ENCODE assay signal across 15 mouse cellular contexts in the genomic region with DNA sequence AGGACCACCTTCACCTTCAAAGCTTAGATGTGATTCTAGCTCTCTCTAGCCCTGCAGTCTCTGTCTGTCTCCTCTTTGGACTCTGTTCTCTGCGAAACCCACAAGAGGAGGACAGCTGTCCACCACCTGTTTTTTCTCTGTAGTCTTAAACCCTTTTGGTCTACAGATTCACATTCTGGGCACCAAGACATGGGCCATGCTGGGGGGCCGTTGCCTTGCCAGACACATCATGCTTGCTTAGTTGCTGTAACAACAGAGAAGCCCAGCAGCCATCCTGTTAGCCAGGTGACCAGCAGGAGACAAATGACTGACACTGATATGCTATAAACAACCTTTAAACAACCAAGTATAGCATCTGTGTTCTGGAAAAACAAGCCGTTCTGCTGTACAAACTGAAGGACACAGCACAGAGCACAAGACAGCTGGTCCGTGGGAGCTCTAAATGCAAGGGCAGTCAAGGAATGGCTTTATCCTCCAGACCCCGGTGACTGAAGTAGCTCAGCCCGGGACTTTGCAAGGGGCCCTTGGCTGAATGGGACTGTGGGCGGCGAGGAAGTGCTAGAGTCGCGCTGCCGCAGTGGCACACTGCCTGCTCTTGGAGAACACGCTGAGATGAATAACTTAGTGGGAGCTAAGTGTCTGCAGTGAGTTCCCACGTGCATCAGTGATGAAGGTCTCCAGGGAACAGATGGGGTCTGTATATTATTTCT. TPM values are rescaled to one million over a fixed set of nuclear protein-coding genes. Genes with fewer than 3 reads are reported as not detected.
DNase-seq lines count a peak whose midpoint lies in the region; ATAC-seq lines count a peak whose summit lies in the region.
"Had no signal": no experiment of that assay in that cellular context is flagged by ENCODE, and none has a peak within 500 bp of the region (broad histone marks: within the 10 kb centered on the region; RNA-seq: fewer than 3 reads in every experiment).

No protein-coding gene starts in this region.

- peaks cover 11% of the 10 kb centered on the region for H3K4me1 ChIP-seq in heart, embryonic 12.5 days (replicated peaks)
- H3K4me1 ChIP-seq: limb, embryonic 15.5 days had no signal

- H3K9ac ChIP-seq in heart, embryonic 12.5 days, result no peak overlapping the region
- H3K9ac ChIP-seq: limb, embryonic 15.5 days had no signal

- no peaks in the 10 kb centered on the region for H3K36me3 ChIP-seq in heart, embryonic 12.5 days
- H3K36me3 ChIP-seq: limb, embryonic 15.5 days had no signal

- no peak overlapping the region for H3K4me3 ChIP-seq in heart, embryonic 12.5 days
- H3K4me3 ChIP-seq: limb, embryonic 15.5 days had no signal

- no peak for ATAC-seq in heart, embryonic 12.5 days (ENCODE audit: insufficient number of reproducible peaks, low FRiP score)
- ATAC-seq: lung, postnatal 0 days had no signal

- no peak overlapping the region for H3K4me2 ChIP-seq in heart, embryonic 12.5 days
- H3K4me2 ChIP-seq: limb, embryonic 15.5 days had no signal

- peaks cover 11% of the 10 kb centered on the region; the same call in 1 of the 2 replicates for H3K27me3 ChIP-seq in heart, embryonic 12.5 days (replicated peaks)

- H3K9me3 ChIP-seq in heart, embryonic 12.5 days (replicated peaks), result no peaks in the 10 kb centered on the region
- H3K9me3 ChIP-seq: limb, embryonic 15.5 days had no signal

- no peak overlapping the region for H3K27ac ChIP-seq in heart, embryonic 12.5 days (ENCODE audit: poor library complexity, severe bottlenecking)
- H3K27ac ChIP-seq: kidney, postnatal 0 days; limb, embryonic 15.5 days had no signal

- peak; percentile 61 to 67 for DNase-seq in cerebellum, postnatal 14 days
- DNase-seq in cerebellum, adult 11-12 months, result no peak
- DNase-seq in left cerebral cortex, adult 18-20 months (ENCODE audit: low spot score in 2 of 2), result peak; percentile 71 to 82
- DNase-seq in left cerebral cortex, adult 11 months (ENCODE audit: low spot score), result no peak
- peak; percentile 56 to 59 for DNase-seq in left cerebral cortex, postnatal 10 days (ENCODE audit: extremely low spot score in 1 of 2, low spot score in 2 of 2)
- peak; percentile 62 for DNase-seq in right cerebral cortex, postnatal 25 days
- no peak for DNase-seq in urinary bladder, postnatal 4 days (ENCODE audit: low spot score in 2 of 2)
- DNase-seq: adrenal gland, postnatal 14 days; gastrocnemius, postnatal 10 days; thymus, adult 18-20 months had no signal

- WGBS in heart, embryonic 12.5 days, result 56% methylated on average over 13 of the region's 13 CpGs

- intact Hi-C loops in left cerebral cortex, postnatal 10 days (cut with DNase I), result no loop called here

RNA-seq across cellular contexts. Expression of a gene that starts 22.9 kb away (rescaled TPM):
- 1 to 10 TPM; 3.3 to 4.0 TPM for total RNA-seq in left cerebral cortex, adult 18-20 months (2021)
- 1 to 10 TPM; 1.9 to 2.2 TPM for total RNA-seq in left cerebral cortex, postnatal 10 days (2021)
- 0.05 TPM in 1 of 2 replicates, not detected in the other for polyA plus RNA-seq in heart, embryonic 12.5 days (2016; fragmentation: Nextera tagmentation; extraction: Ambion mirVana)
- polyA plus RNA-seq: heart, postnatal 0 days; kidney, postnatal 0 days had no signal

Comparison
In these comparisons a context has a peak if more than half of its experiments do, and no peak if none do; other contexts are left out.
1. DNase-seq: peak in cerebellum, postnatal 14 days (2 of 2), left cerebral cortex, adult 18-20 months (2 of 2), left cerebral cortex, postnatal 10 days (2 of 2) and right cerebral cortex, postnatal 25 days (single experiment); none in cerebellum, adult 11-12 months (single experiment), left cerebral cortex, adult 11 months (single experiment) and urinary bladder, postnatal 4 days (0 of 2).